Mouse (Mus musculus): ENCODE measurements at regions not wholly inside any gene's neighbourhood (a gene's known extent, or its start where the extent isn't known, plus 50 kb on each side); places are given as distances from the start of the nearest gene placed in this dataset.

DNA sequence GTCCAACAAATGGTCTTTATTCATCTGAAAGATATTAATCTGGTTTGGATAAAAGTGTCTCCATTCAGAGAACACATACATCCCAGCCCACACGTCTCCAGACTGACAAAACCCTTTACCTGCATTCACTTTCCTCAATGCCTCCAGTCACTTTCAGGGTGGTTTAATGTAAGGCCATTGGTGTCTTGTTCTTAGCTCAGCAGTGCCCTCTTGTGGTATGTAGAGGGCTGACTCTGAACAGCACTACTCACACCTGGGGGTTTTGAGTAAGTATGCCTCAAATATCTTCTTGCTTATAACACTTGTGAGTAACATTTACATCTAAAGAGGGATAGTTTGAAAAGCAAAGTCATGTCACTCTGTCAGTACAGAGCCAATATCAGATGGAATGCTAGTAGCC, 164.5 kb upstream of the Adamts16 start:
- Histone ChIP-seq H3K4me1 (ENCODE audit: control insufficient read depth, insufficient read depth) (no peaks in the 10 kb centered on the region), H3K27ac (ENCODE audit: low read depth) (no peak overlapping the region), H3K36me3 (replicated peaks; ENCODE audit: control insufficient read depth, insufficient read depth, low read length) (no peaks in the 10 kb centered on the region), H3K27me3 (ENCODE audit: control insufficient read depth, insufficient read depth, low read length) (no peaks in the 10 kb centered on the region), H3K9ac (replicated peaks; ENCODE audit: low read depth, low read length) (no peak overlapping the region), H3K4me2 (ENCODE audit: low read depth, low read length) (no peak overlapping the region), H3K9me3 (replicated peaks; ENCODE audit: control insufficient read depth, low read length) (no peaks in the 10 kb centered on the region), H3K4me3 (ENCODE audit: low read depth, low read length) (no peak overlapping the region)
- ATAC-seq (ENCODE audit: insufficient read depth, low read depth) (no peak), DNase-seq (ENCODE audit: low spot score) (peak; percentile 13)
- no peak for TF ChIP-seq EP300 (IDR thresholded peaks at IDR 0.05; ENCODE audit: low read depth)
- peak; percentile 69 for TF ChIP-seq CTCF (IDR thresholded peaks at IDR 0.05; ENCODE audit: low read depth)
- 29% methylated on average over 1 of the region's 1 CpGs for WGBS

DNA sequence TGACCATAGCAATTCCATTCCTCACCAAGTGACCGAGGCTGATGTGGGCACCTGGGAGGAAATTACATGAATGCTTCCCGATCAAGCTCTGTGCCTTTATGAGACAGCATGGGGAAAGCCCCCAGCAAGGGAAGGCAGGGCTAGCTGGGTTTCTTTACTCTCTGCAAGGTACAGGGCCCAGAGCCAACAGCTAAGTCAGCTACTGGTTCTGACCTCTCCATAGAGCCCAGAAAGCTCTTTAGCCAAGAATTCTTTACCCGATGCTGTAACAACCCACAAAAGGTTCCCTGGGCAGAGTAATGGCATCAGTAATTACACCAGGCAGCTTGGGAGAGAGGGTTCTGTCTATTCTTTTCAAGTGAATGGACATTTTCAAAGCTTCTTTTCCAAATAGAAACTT, 161.9 kb upstream of the Adamts16 start:
- TF ChIP-seq CTCF (IDR thresholded peaks at IDR 0.05; ENCODE audit: low read depth) (no peak), EP300 (IDR thresholded peaks at IDR 0.05; ENCODE audit: low read depth) (no peak)
- Histone ChIP-seq H3K4me2 (ENCODE audit: low read depth, low read length) (no peak overlapping the region), H3K27me3 (ENCODE audit: control insufficient read depth, insufficient read depth, low read length) (no peaks in the 10 kb centered on the region), H3K4me1 (ENCODE audit: control insufficient read depth, insufficient read depth) (no peaks in the 10 kb centered on the region), H3K9me3 (replicated peaks; ENCODE audit: control insufficient read depth, low read length) (no peaks in the 10 kb centered on the region), H3K4me3 (ENCODE audit: low read depth, low read length) (no peak overlapping the region), H3K9ac (replicated peaks; ENCODE audit: low read depth, low read length) (no peak overlapping the region), H3K36me3 (replicated peaks; ENCODE audit: control insufficient read depth, insufficient read depth, low read length) (no peaks in the 10 kb centered on the region), H3K27ac (ENCODE audit: low read depth) (no peak overlapping the region)
- DNase-seq (ENCODE audit: low spot score) (no peak), ATAC-seq (ENCODE audit: insufficient read depth, low read depth) (no peak)
- WGBS = 65% methylated on average over 3 of the region's 3 CpGs

DNA sequence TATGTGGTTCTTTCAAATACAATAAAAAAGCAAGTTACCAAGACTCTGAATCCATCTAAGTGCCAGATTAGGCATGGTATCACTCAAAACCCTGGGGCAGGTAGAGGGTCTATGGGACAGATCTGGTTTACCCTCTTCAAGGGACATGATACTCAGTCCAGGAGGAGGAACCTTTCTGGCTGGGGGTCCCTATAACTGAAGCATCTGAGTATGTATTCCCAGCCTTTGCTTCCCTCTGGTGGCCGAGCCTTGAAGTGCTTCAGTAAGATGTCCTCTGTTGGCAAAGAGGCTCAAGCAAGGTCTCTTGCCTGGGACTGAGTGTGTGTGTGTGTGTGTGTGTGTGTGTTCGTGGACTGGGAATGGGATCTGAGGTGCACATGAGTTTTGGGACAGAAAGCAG, 159.7 kb upstream of the Adamts16 start:
- TF ChIP-seq EP300 (IDR thresholded peaks at IDR 0.05; ENCODE audit: low read depth) = no peak
- TF ChIP-seq CTCF (IDR thresholded peaks at IDR 0.05; ENCODE audit: low read depth) = peak; percentile 88
- ATAC-seq (ENCODE audit: insufficient read depth, low read depth) (no peak), DNase-seq (ENCODE audit: low spot score) (peak; percentile 47)
- 5% methylated on average over 2 of the region's 2 CpGs for WGBS
- H3K4me3 ChIP-seq (ENCODE audit: low read depth, low read length) = no peak overlapping the region
- no peaks in the 10 kb centered on the region for H3K4me1 ChIP-seq (ENCODE audit: control insufficient read depth, insufficient read depth)
- H3K9me3 ChIP-seq (replicated peaks; ENCODE audit: control insufficient read depth, low read length) = no peaks in the 10 kb centered on the region
- H3K4me2 ChIP-seq (ENCODE audit: low read depth, low read length) = no peak overlapping the region
- no peak overlapping the region for H3K9ac ChIP-seq (replicated peaks; ENCODE audit: low read depth, low read length)
- no peak overlapping the region for H3K27ac ChIP-seq (ENCODE audit: low read depth)
- H3K27me3 ChIP-seq (ENCODE audit: control insufficient read depth, insufficient read depth, low read length) = no peaks in the 10 kb centered on the region
- no peaks in the 10 kb centered on the region for H3K36me3 ChIP-seq (replicated peaks; ENCODE audit: control insufficient read depth, insufficient read depth, low read length)

DNA sequence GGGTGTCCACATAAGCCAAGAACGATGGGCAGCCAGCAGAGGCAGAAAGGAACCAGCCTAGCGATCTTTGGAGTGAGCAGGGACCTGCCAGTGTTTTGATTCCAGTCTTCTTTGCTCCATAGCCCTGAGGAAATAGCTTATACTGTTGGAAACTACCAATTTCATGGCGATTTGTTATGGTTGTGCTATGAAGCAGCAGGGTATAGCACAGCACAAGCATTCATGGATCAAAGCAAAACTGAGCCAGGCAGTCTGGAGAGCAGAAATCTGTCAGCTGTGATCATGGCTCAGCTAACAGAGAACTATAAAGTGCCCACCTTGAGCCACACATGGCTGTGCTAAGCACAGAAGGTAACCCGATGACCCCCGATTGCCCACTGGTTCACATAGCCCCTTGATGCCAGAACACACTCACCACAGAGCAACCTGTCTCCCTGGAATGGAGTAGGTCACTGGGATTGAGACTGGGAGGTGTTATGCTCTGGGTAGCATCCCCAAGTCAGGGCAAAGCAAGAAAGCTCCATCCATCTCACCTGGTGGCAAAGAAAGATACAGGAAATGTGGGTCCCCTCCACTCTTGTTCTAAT, 158.9 kb upstream of the Adamts16 start:
- no peaks in the 10 kb centered on the region for H3K9me3 ChIP-seq (replicated peaks; ENCODE audit: control insufficient read depth, low read length)

DNA sequence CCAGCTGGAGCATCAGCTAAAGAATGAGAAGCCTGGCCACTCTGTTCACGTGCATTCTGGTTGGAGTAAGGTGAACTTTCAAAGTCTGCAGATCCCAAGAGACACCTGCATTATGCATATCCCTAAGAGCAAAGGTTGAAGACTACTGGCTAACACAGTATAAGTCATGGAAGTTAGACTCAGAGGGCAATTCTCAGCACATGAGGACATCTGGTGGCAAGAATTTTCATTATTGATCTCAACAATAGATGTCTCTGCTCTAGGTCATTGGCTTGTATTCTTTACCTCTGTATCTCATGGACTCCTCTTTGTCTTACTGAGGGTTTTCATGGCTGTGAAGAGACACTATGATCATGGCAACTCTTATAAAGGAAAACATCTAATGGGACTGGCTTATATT, 151.9 kb upstream of the Adamts16 start:
- WGBS = 46% methylated on average over 1 of the region's 1 CpGs
- no peaks in the 10 kb centered on the region for H3K4me1 ChIP-seq (ENCODE audit: control insufficient read depth, insufficient read depth)
- H3K27ac ChIP-seq (ENCODE audit: low read depth) = no peak overlapping the region
- H3K9ac ChIP-seq (replicated peaks; ENCODE audit: low read depth, low read length) = no peak overlapping the region
- TF ChIP-seq EP300 (IDR thresholded peaks at IDR 0.05; ENCODE audit: low read depth) (no peak), CTCF (IDR thresholded peaks at IDR 0.05; ENCODE audit: low read depth) (peak; percentile 25; the same call in 1 of the 2 replicates)
- no peak overlapping the region for H3K4me3 ChIP-seq (ENCODE audit: low read depth, low read length)
- H3K4me2 ChIP-seq (ENCODE audit: low read depth, low read length) = no peak overlapping the region
- DNase-seq (ENCODE audit: low spot score) (no peak), ATAC-seq (ENCODE audit: insufficient read depth, low read depth) (no peak)
- no peaks in the 10 kb centered on the region for H3K9me3 ChIP-seq (replicated peaks; ENCODE audit: control insufficient read depth, low read length)
- no peaks in the 10 kb centered on the region for H3K36me3 ChIP-seq (replicated peaks; ENCODE audit: control insufficient read depth, insufficient read depth, low read length)
- no peaks in the 10 kb centered on the region for H3K27me3 ChIP-seq (ENCODE audit: control insufficient read depth, insufficient read depth, low read length)

More for the DNA sequence above, 158.9 kb upstream of the Adamts16 start:
- ATAC-seq (ENCODE audit: insufficient read depth, low read depth) (no peak), DNase-seq (ENCODE audit: low spot score) (no peak)
- TF ChIP-seq EP300 (IDR thresholded peaks at IDR 0.05; ENCODE audit: low read depth) (no peak), CTCF (IDR thresholded peaks at IDR 0.05; ENCODE audit: low read depth) (no peak)
- Histone ChIP-seq H3K4me3 (ENCODE audit: low read depth, low read length) (no peak overlapping the region), H3K4me2 (ENCODE audit: low read depth, low read length) (no peak overlapping the region), H3K9ac (replicated peaks; ENCODE audit: low read depth, low read length) (no peak overlapping the region), H3K27me3 (ENCODE audit: control insufficient read depth, insufficient read depth, low read length) (no peaks in the 10 kb centered on the region), H3K27ac (ENCODE audit: low read depth) (no peak overlapping the region), H3K36me3 (replicated peaks; ENCODE audit: control insufficient read depth, insufficient read depth, low read length) (no peaks in the 10 kb centered on the region), H3K4me1 (ENCODE audit: control insufficient read depth, insufficient read depth) (no peaks in the 10 kb centered on the region)
- WGBS = 61% methylated on average over 5 of the region's 5 CpGs

DNA sequence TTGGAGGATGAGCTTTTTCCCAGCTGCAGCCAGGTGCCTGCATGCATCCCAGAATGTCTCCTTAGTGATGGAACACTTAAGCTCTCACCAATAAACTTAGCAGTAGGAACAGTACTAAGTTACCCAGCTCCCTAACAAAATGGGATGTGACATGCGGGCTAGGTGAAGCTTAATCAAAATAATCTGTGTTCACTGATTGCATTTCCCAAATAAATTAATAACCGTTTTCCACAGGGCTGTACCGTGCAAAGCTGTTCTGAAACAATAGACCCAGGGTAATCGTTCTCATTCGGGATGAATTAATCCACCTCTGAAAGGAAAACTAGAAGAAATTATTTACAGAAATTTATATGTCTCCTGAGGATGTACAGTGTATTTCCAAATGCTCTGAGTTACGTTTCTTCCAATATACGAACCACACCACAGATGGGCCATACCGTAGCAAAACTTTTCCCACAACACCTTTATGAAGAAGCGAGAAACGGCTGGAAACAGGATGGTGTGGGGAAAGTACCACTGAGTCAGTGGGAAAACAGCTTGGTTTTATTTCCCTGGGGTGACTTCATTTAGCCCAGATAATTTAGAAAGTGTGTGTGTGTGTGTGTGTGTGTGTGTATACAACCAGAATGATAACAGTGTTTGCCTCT, 148.5 kb upstream of the Adamts16 start:
- no peak for ATAC-seq (ENCODE audit: insufficient read depth, low read depth)
- no peak for TF ChIP-seq EP300 (IDR thresholded peaks at IDR 0.05; ENCODE audit: low read depth)
- no peak for TF ChIP-seq CTCF (IDR thresholded peaks at IDR 0.05; ENCODE audit: low read depth)
- 87% methylated on average over 10 of the region's 10 CpGs for WGBS

More for the DNA sequence above, 148.5 kb upstream of the Adamts16 start:
- DNase-seq (ENCODE audit: low spot score) = no peak
- Histone ChIP-seq H3K27ac (ENCODE audit: low read depth) (no peak overlapping the region), H3K9me3 (replicated peaks; ENCODE audit: control insufficient read depth, low read length) (no peaks in the 10 kb centered on the region), H3K4me2 (ENCODE audit: low read depth, low read length) (no peak overlapping the region), H3K27me3 (ENCODE audit: control insufficient read depth, insufficient read depth, low read length) (no peaks in the 10 kb centered on the region), H3K4me3 (ENCODE audit: low read depth, low read length) (no peak overlapping the region), H3K9ac (replicated peaks; ENCODE audit: low read depth, low read length) (no peak overlapping the region), H3K4me1 (ENCODE audit: control insufficient read depth, insufficient read depth) (no peaks in the 10 kb centered on the region), H3K36me3 (replicated peaks; ENCODE audit: control insufficient read depth, insufficient read depth, low read length) (no peaks in the 10 kb centered on the region)
